Mouse (Mus musculus) bone marrow macrophage, adult 2 months (primary cell): ENCODE data around the gene Gm6169.

ENCODE experiments used
- CTCF ChIP-seq: IDR thresholded peaks from 2 replicates; pipeline ENCODE4 v1.5.1; 2012; ENCODE audit warnings: low read depth, mild to moderate bottlenecking, low read length, moderate library complexity
- POLR2A ChIP-seq: IDR thresholded peaks from 2 replicates; pipeline ENCODE4 v1.6.1; 2012; ENCODE audit warnings: mild to moderate bottlenecking, low read depth, low read length, borderline replicate concordance

DNA sequence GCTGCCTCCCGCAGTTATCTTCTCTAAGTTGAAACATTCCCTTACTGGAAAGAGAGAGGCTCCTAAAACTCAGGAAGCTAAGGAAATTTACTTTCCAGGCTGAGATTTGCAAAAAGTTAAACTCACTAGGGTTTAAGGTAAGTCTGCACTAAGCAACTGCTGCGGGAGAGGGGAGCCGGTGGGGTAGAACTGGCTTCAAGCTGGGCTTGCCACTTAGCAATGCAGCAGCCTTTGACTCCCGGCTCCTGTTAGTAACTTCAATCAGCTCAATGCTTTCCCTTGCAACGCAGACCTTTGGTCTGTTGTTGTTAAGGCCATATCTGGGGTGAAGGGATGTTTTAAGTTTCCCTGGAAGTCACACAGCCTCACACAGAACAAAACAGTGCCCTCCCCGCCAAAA lies 31.3 kb downstream of the Gm6169 start:
- TF ChIP-seq CTCF = no peak
- no peak for TF ChIP-seq POLR2A
